Mouse (Mus musculus) heart, postnatal 4 days (tissue): ENCODE data around the gene Mettl21a. TPM values are rescaled to one million over a fixed set of nuclear protein-coding genes. Genes with fewer than 3 reads are reported as not detected.
"Not testable (repeated sequence)": the region's sequence is repeated elsewhere in the genome, so short reads cannot be mapped to it uniquely, and the experiment has no call there.

Experiments
- DNase-seq: peaks from one replicate; pipeline ENCODE4 v3.0.0; 2021
- total RNA-seq, 2 experiments: library from RNA; stranded (reverse); gene quantifications; 2 replicates each; pipeline ENCODE4 v1.2.3; 2021

Gene Mettl21a
- total RNA-seq, 2 experiments from 2014 or later: 6.5 to 8.1 TPM

- no peak for DNase-seq
Measured at GRCm38 (mm10) chr1:64614311-64614710, 2.7 kb downstream of the Mettl21a start.

- DNase-seq: no peak
Measured at GRCm38 (mm10) chr1:64609976-64610375, 7.1 kb downstream of the Mettl21a start.

- no peak for DNase-seq
Measured at GRCm38 (mm10) chr1:64609145-64609544, 7.9 kb downstream of the Mettl21a start.

GRCm38 (mm10) chr1:64603381-64603780, 13.7 kb downstream of the Mettl21a start:
- DNase-seq: no peak

GRCm38 (mm10) chr1:64601242-64601842, 15.7 kb downstream of the Mettl21a start:
- no peak for DNase-seq

- DNase-seq: no peak
Measured at GRCm38 (mm10) chr1:64600413-64601077, 16.5 kb downstream of the Mettl21a start.

- no peak for DNase-seq
Measured at GRCm38 (mm10) chr1:64598926-64599325, 18.1 kb downstream of the Mettl21a start.

- no peak for DNase-seq
Measured at GRCm38 (mm10) chr1:64578801-64579200, 38.2 kb downstream of the Mettl21a start.

- not testable (repeated sequence) for DNase-seq
Measured at GRCm38 (mm10) chr1:64577911-64578310, 39.1 kb downstream of the Mettl21a start.

GRCm38 (mm10) chr1:64576732-64577131, 40.3 kb downstream of the Mettl21a start:
- no peak for DNase-seq

GRCm38 (mm10) chr1:64576022-64576421, 41.0 kb downstream of the Mettl21a start:
- no peak for DNase-seq

- no peak for DNase-seq
Measured at GRCm38 (mm10) chr1:64568206-64568605, 48.8 kb downstream of the Mettl21a start.

- DNase-seq: no peak
Measured at GRCm38 (mm10) chr1:64560105-64560504, 56.9 kb downstream of the Mettl21a start.

Other genes starting within 250 kb of the Mettl21a start
- 10 to 100 TPM; 33.6 to 37.5 TPM for gene Creb1, start 84.6 kb downstream of the Mettl21a start, total RNA-seq
- gene Ccnyl1, start 73.2 kb upstream of the Mettl21a start, total RNA-seq: 10 to 100 TPM; 31.0 to 33.2 TPM
- 10 to 100 TPM in 1 of 2 experiments, 1 to 10 TPM in 1; 9.5 to 10.6 TPM for gene Fzd5, start 120.5 kb upstream of the Mettl21a start, total RNA-seq